Mouse (Mus musculus) lung, embryonic 16.5 days (tissue): ENCODE data around the gene Sgsm3. TPM values are rescaled to one million over a fixed set of nuclear protein-coding genes. Genes with fewer than 3 reads are reported as not detected.
A peak's percentile ranks its signal among the peaks of the same experiment; 100 is the strongest.

Source experiments
- ATAC-seq: fragments of 200-750 bp; cut with Nextera tagmentation; 2 replicates; pipeline ENCODE4 v1.8.0; 2017; ENCODE audit warnings: low read depth, mild to moderate bottlenecking, moderate library complexity
- H3K27ac ChIP-seq: fragments of 300-500 bp; sonication (generic); 2 replicates; pipeline ENCODE4 v1.5.1; 2014; ENCODE audit warnings: mild to moderate bottlenecking, control low read depth, low read length
- H3K27me3 ChIP-seq: fragments of 300-500 bp; sonication (generic); 2 replicates; pipeline ENCODE4 v1.6.1; 2014; ENCODE audit warnings: low read depth, low read length, mixed read lengths; ENCODE audit not compliant: control insufficient read depth, insufficient read depth
- H3K36me3 ChIP-seq: fragments of 300-500 bp; sonication (generic); 2 replicates; pipeline ENCODE4 v1.6.1; 2014; ENCODE audit warnings: low read length; ENCODE audit not compliant: control insufficient read depth, insufficient read depth
- H3K4me1 ChIP-seq: fragments of 300-500 bp; sonication (generic); replicated peaks from 2 replicates; pipeline ENCODE4 v1.6.1; 2014; ENCODE audit warnings: low read length, mixed read lengths; ENCODE audit not compliant: control insufficient read depth, insufficient read depth
- H3K4me2 ChIP-seq: fragments of 300-500 bp; sonication (generic); 2 replicates; pipeline ENCODE4 v1.6.1; 2014; ENCODE audit warnings: low read depth, low read length, control low read depth
- H3K4me3 ChIP-seq: fragments of 300-500 bp; sonication (generic); 2 replicates; pipeline ENCODE4 v1.5.1; 2014; ENCODE audit warnings: mild to moderate bottlenecking, low read length, control low read depth
- H3K9ac ChIP-seq: fragments of 300-500 bp; sonication (generic); 2 replicates; pipeline ENCODE4 v1.6.1; 2014; ENCODE audit warnings: low read length, control low read depth
- H3K9me3 ChIP-seq: fragments of 300-500 bp; sonication (generic); 2 replicates; pipeline ENCODE4 v1.6.1; 2016; ENCODE audit warnings: low read length; ENCODE audit not compliant: control insufficient read depth
- WGBS: fragments of 180-500 bp; shearing (Covaris S2); extraction: QIAGEN DNeasy Blood & Tissue Kit; methylation state at CpG from one replicate; pipeline ENCODE4 v1.1.7; 2014; 5-methylcytosine and 5-hydroxymethylcytosine counted together
- polyA plus RNA-seq: library from polyadenylated mRNA; unstranded; fragments of >200 nt; fragmentation: Nextera tagmentation; extraction: Ambion mirVana; gene quantifications from 2 replicates; pipeline ENCODE4 v1.2.1, GENCODE M21; 2015

Sgsm3 gene
- polyA plus RNA-seq, 1 experiment from 2014 or later, result 45.9 TPM

- H3K4me2 ChIP-seq, result no peak overlapping the region
- H3K27me3 ChIP-seq, result no peaks in the 10 kb centered on the region
- ATAC-seq, result no peak
- H3K36me3 ChIP-seq, result no peaks in the 10 kb centered on the region
- no peak overlapping the region for H3K27ac ChIP-seq
- H3K9me3 ChIP-seq, result no peaks in the 10 kb centered on the region
- no peak overlapping the region for H3K9ac ChIP-seq
- H3K4me1 ChIP-seq, result peaks cover 34% of the 10 kb centered on the region
- H3K4me3 ChIP-seq, result no peak overlapping the region
- WGBS, result 62% methylated on average over 10 of the region's 10 CpGs
These were observed 53.4 kb downstream of the Sgsm3 start for GRCm38 (mm10) chr15:81030891-81031425.

GRCm38 (mm10) chr15:81031611-81032010 lies 54.0 kb downstream of the Sgsm3 start:
- H3K9me3 ChIP-seq, result no peaks in the 10 kb centered on the region
- H3K27ac ChIP-seq, result no peak overlapping the region
- H3K27me3 ChIP-seq, result no peaks in the 10 kb centered on the region
- H3K4me1 ChIP-seq, result peaks cover 34% of the 10 kb centered on the region
- no peak overlapping the region for H3K9ac ChIP-seq
- no peak for ATAC-seq
- no peak overlapping the region for H3K4me2 ChIP-seq
- no peak overlapping the region for H3K4me3 ChIP-seq
- H3K36me3 ChIP-seq, result no peaks in the 10 kb centered on the region
- WGBS, result 78% methylated on average over 4 of the region's 4 CpGs

- Histone ChIP-seq H3K4me3 (no peak overlapping the region), H3K4me2 (no peak overlapping the region), H3K36me3 (no peaks in the 10 kb centered on the region), H3K27me3 (no peaks in the 10 kb centered on the region), H3K4me1 (peaks cover 30% of the 10 kb centered on the region), H3K9me3 (no peaks in the 10 kb centered on the region), H3K27ac (no peak overlapping the region), H3K9ac (no peak overlapping the region)
- ATAC-seq, result peak; percentile 56
- 37% methylated on average over 9 of the region's 9 CpGs for WGBS
These were observed 55.5 kb downstream of the Sgsm3 start for GRCm38 (mm10) chr15:81032941-81033629.

- H3K9me3 ChIP-seq, result no peaks in the 10 kb centered on the region
- no peak overlapping the region for H3K4me2 ChIP-seq
- WGBS, result 63% methylated on average over 6 of the region's 6 CpGs
- no peak for ATAC-seq
- no peak overlapping the region for H3K9ac ChIP-seq
- H3K27me3 ChIP-seq, result no peaks in the 10 kb centered on the region
- no peak overlapping the region for H3K4me3 ChIP-seq
- peaks cover 30% of the 10 kb centered on the region for H3K4me1 ChIP-seq
- no peak overlapping the region for H3K27ac ChIP-seq
- no peaks in the 10 kb centered on the region for H3K36me3 ChIP-seq
These were observed 56.6 kb downstream of the Sgsm3 start for GRCm38 (mm10) chr15:81034119-81034518.

- 55% methylated on average over 12 of the region's 12 CpGs for WGBS
- Histone ChIP-seq H3K27me3 (no peaks in the 10 kb centered on the region), H3K9me3 (no peaks in the 10 kb centered on the region), H3K4me2 (no peak overlapping the region), H3K36me3 (no peaks in the 10 kb centered on the region), H3K9ac (no peak overlapping the region), H3K27ac (peak overlapping the region; percentile 36; the same call in 1 of the 2 replicates), H3K4me3 (no peak overlapping the region), H3K4me1 (peaks cover 30% of the 10 kb centered on the region)
- no peak for ATAC-seq
These were observed 58.0 kb downstream of the Sgsm3 start for GRCm38 (mm10) chr15:81035417-81036162.

- Histone ChIP-seq H3K27ac (no peak overlapping the region), H3K36me3 (no peaks in the 10 kb centered on the region), H3K4me2 (no peak overlapping the region), H3K4me3 (no peak overlapping the region), H3K9me3 (no peaks in the 10 kb centered on the region), H3K4me1 (peaks cover 19% of the 10 kb centered on the region), H3K9ac (no peak overlapping the region), H3K27me3 (no peaks in the 10 kb centered on the region)
- WGBS, result 76% methylated on average over 5 of the region's 5 CpGs
- ATAC-seq, result no peak
These were observed 60.9 kb downstream of the Sgsm3 start for GRCm38 (mm10) chr15:81038419-81038818.

- WGBS, result 73% methylated on average over 4 of the region's 4 CpGs
- H3K27ac ChIP-seq, result no peak overlapping the region
- no peak for ATAC-seq
- peaks cover 8% of the 10 kb centered on the region; the same call in 1 of the 2 replicates for H3K4me1 ChIP-seq
- H3K36me3 ChIP-seq, result no peaks in the 10 kb centered on the region
- H3K9ac ChIP-seq, result no peak overlapping the region
- no peak overlapping the region for H3K4me2 ChIP-seq
- H3K9me3 ChIP-seq, result no peaks in the 10 kb centered on the region
- H3K27me3 ChIP-seq, result no peaks in the 10 kb centered on the region
- no peak overlapping the region for H3K4me3 ChIP-seq
These were observed 64.2 kb downstream of the Sgsm3 start for GRCm38 (mm10) chr15:81041767-81042166.

- ATAC-seq, result no peak
- H3K36me3 ChIP-seq, result no peaks in the 10 kb centered on the region
- H3K27ac ChIP-seq, result no peak overlapping the region
- no peak overlapping the region for H3K4me2 ChIP-seq
- WGBS, result 63% methylated on average over 13 of the region's 13 CpGs
- no peaks in the 10 kb centered on the region for H3K9me3 ChIP-seq
- no peak overlapping the region for H3K9ac ChIP-seq
- no peaks in the 10 kb centered on the region for H3K27me3 ChIP-seq
- H3K4me3 ChIP-seq, result no peak overlapping the region
- peaks cover 8% of the 10 kb centered on the region; the same call in 1 of the 2 replicates for H3K4me1 ChIP-seq
These were observed 64.8 kb downstream of the Sgsm3 start for GRCm38 (mm10) chr15:81042276-81042931.

- no peak overlapping the region for H3K4me3 ChIP-seq
- no peak overlapping the region for H3K4me2 ChIP-seq
- ATAC-seq, result no peak
- H3K9ac ChIP-seq, result no peak overlapping the region
- WGBS, result 94% methylated on average over 9 of the region's 9 CpGs
- H3K4me1 ChIP-seq, result peaks cover 8% of the 10 kb centered on the region; the same call in 1 of the 2 replicates
- no peaks in the 10 kb centered on the region for H3K36me3 ChIP-seq
- no peak overlapping the region for H3K27ac ChIP-seq
- H3K27me3 ChIP-seq, result no peaks in the 10 kb centered on the region
- H3K9me3 ChIP-seq, result no peaks in the 10 kb centered on the region
These were observed 66.9 kb downstream of the Sgsm3 start for GRCm38 (mm10) chr15:81044446-81044845.
